In genomic region chrX:7422166-7422565, GRCm38 (mm10) we compare ENCODE assay signal across 7 mouse cellular contexts. TPM values are rescaled to one million over a fixed set of nuclear protein-coding genes. Genes with fewer than 3 reads are reported as not detected.
DNase-seq lines count a peak whose midpoint lies in the region; ATAC-seq and TF ChIP-seq lines count a peak whose summit lies in the region.

No protein-coding gene starts in this region.

- H3K4me2 ChIP-seq in lung, embryonic 16.5 days (ENCODE audit: low read depth, low read length): peak overlapping the region; percentile 56

- no peak for TF ChIP-seq CTCF in small intestine, adult 2 months (IDR thresholded peaks at IDR 0.05; ENCODE audit: extremely low read depth, insufficient read length, insufficient replicate concordance, low read depth, low read length)

- H3K4me1 ChIP-seq in lung, embryonic 16.5 days (replicated peaks; ENCODE audit: control insufficient read depth, insufficient read depth, low read length): no peaks in the 10 kb centered on the region
- peaks cover 1% of the 10 kb centered on the region; the same call in 1 of the 2 replicates for H3K4me1 ChIP-seq in forebrain, embryonic 10.5 days
- no peaks in the 10 kb centered on the region for H3K4me1 ChIP-seq in limb, embryonic 10.5 days
- H3K4me1 ChIP-seq in small intestine, adult 2 months (ENCODE audit: control insufficient read depth, insufficient read depth, insufficient read length, low read length): no peaks in the 10 kb centered on the region

- no peaks in the 10 kb centered on the region for H3K9me3 ChIP-seq in lung, embryonic 16.5 days (ENCODE audit: control insufficient read depth, low read length)
- H3K9me3 ChIP-seq in forebrain, embryonic 10.5 days: no peaks in the 10 kb centered on the region
- no peaks in the 10 kb centered on the region for H3K9me3 ChIP-seq in limb, embryonic 10.5 days (replicated peaks)

- no peaks in the 10 kb centered on the region for H3K27me3 ChIP-seq in lung, embryonic 16.5 days (ENCODE audit: control insufficient read depth, insufficient read depth, low read depth, low read length)
- H3K27me3 ChIP-seq in forebrain, embryonic 10.5 days (ENCODE audit: poor library complexity, severe bottlenecking): no peaks in the 10 kb centered on the region
- no peaks in the 10 kb centered on the region for H3K27me3 ChIP-seq in limb, embryonic 10.5 days (ENCODE audit: low read depth, poor library complexity, severe bottlenecking)
- no peaks in the 10 kb centered on the region for H3K27me3 ChIP-seq in small intestine, adult 2 months (ENCODE audit: control insufficient read depth, insufficient read depth, low read length)

- H3K27ac ChIP-seq in lung, embryonic 16.5 days (ENCODE audit: low read length): no peak overlapping the region
- H3K27ac ChIP-seq in forebrain, embryonic 10.5 days: peak overlapping the region; percentile 79
- H3K27ac ChIP-seq in limb, embryonic 10.5 days: peak overlapping the region; percentile 68
- H3K27ac ChIP-seq in small intestine, adult 2 months (ENCODE audit: insufficient read depth, low read depth, low read length): no peak overlapping the region

- H3K4me3 ChIP-seq in lung, embryonic 16.5 days (ENCODE audit: low read length): peak overlapping the region; percentile 58
- H3K4me3 ChIP-seq in forebrain, embryonic 10.5 days: peak overlapping the region; percentile 54
- peak overlapping the region; percentile 51 for H3K4me3 ChIP-seq in limb, embryonic 10.5 days
- H3K4me3 ChIP-seq in small intestine, adult 2 months (ENCODE audit: low read depth, low read length): peak overlapping the region; percentile 70

- 42% methylated on average over 6 of the region's 6 CpGs for WGBS in lung, embryonic 16.5 days
- 68% methylated on average over 6 of the region's 6 CpGs for WGBS in forebrain, embryonic 10.5 days
- 73% methylated on average over 6 of the region's 6 CpGs for WGBS in limb, embryonic 10.5 days
- WGBS in small intestine, adult 2 months: 49% methylated on average over 6 of the region's 6 CpGs

- no peak for DNase-seq in lung, postnatal 36 days
- DNase-seq in forebrain, embryonic 10.5 days (ENCODE audit: extremely low spot score, low spot score): no peak
- DNase-seq in limb, embryonic 10.5 days (ENCODE audit: low spot score): no peak
- no peak for DNase-seq in embryo, embryonic 9.5 days (ENCODE audit: extremely low spot score)
- no peak for DNase-seq in cerebellum, adult 8-10 months

- peak overlapping the region; percentile 72 for H3K9ac ChIP-seq in lung, embryonic 16.5 days (ENCODE audit: low read length)

- no peak for ATAC-seq in lung, embryonic 16.5 days (ENCODE audit: low read depth)

- no peaks in the 10 kb centered on the region for H3K36me3 ChIP-seq in lung, embryonic 16.5 days (ENCODE audit: control insufficient read depth, insufficient read depth, low read length)
- no peaks in the 10 kb centered on the region for H3K36me3 ChIP-seq in forebrain, embryonic 10.5 days (replicated peaks)
- no peaks in the 10 kb centered on the region for H3K36me3 ChIP-seq in limb, embryonic 10.5 days
- no peaks in the 10 kb centered on the region for H3K36me3 ChIP-seq in small intestine, adult 2 months (ENCODE audit: control insufficient read depth, insufficient read depth, low read length)

- TF ChIP-seq POLR2A in small intestine, adult 2 months (IDR thresholded peaks at IDR 0.05; ENCODE audit: low read depth, low read length): no peak

RNA-seq across cellular contexts. Expression of gene Usp27x, which starts 46.5 kb away (rescaled TPM):
- polyA plus RNA-seq in lung, embryonic 16.5 days (2015; fragmentation: Nextera tagmentation; extraction: Ambion mirVana): 0.55 and 0.64 TPM in 2 replicates
- polyA plus RNA-seq in forebrain, embryonic 10.5 days (2016; fragmentation: Nextera tagmentation; extraction: Ambion mirVana): 0.58 and 0.88 TPM in 2 replicates
- 0.60 and 0.68 TPM in 2 replicates for polyA plus RNA-seq in limb, embryonic 10.5 days (2016; fragmentation: Nextera tagmentation; extraction: Ambion mirVana)
- 0.28 and 0.41 TPM in 2 replicates for polyA plus RNA-seq in small intestine, adult 2 months (2012; rRNA removed)

Comparison
In these comparisons a context has a peak if more than half of its experiments do, and no peak if none do; other contexts are left out.
1. H3K27ac ChIP-seq: peak in forebrain, embryonic 10.5 days (single experiment) and limb, embryonic 10.5 days (single experiment); none in lung, embryonic 16.5 days (single experiment) and small intestine, adult 2 months (single experiment).
2. Peak in every context shown above with its lines, with median percentiles within 50 percentile points of each other: H3K4me3 ChIP-seq.